Mouse (Mus musculus) E14TG2a.4 (cell line): ENCODE results near the gene Clybl.

Experiments
- CTCF ChIP-seq: conservative IDR thresholded peaks from 2 replicates; pipeline ENCODE4 v1.5.1; 2014; ENCODE audit warnings: low read length
- POU5F1 ChIP-seq: IDR thresholded peaks from 2 replicates; pipeline ENCODE4 v1.6.1; 2014; ENCODE audit warnings: low read length, borderline replicate concordance

GRCm38 (mm10) chr14:122367882-122368418, 186.4 kb downstream of the Clybl start:
- TF ChIP-seq CTCF = no peak
- no peak for TF ChIP-seq POU5F1
